Mouse (Mus musculus) cerebellum, adult 9-10 months (tissue): ENCODE measurements at regions not wholly inside any gene's neighbourhood (a gene's known extent, or its start where the extent isn't known, plus 50 kb on each side); places are given as distances from the start of the nearest gene placed in this dataset.

Experiments used
- DNase-seq: peaks from one replicate; pipeline ENCODE4 v3.0.0; 2022

- no peak for DNase-seq
Measured at GRCm38 (mm10) chr9:85136715-85137582, 175.6 kb upstream of the Gm11114 start.

DNA sequence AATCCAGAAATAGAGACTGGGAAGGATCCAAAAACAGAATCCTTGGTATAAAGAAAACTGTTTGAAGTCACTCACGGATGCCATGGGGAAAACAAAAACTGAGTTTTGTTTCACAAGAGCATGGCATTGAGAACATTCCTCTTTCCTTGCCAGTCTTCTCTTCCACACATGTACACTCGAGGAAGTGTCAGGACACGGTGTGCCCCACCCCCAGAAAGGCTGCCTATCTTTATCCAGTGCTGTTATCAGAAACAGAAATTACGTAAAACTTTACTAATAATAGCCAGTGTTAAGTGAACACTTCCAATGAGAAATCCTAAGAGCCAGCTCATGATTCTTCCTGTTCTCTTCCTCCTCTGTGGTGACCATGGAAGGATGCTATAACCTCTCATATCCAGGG, 172.7 kb upstream of the Gm11114 start:
- DNase-seq, result no peak

DNA sequence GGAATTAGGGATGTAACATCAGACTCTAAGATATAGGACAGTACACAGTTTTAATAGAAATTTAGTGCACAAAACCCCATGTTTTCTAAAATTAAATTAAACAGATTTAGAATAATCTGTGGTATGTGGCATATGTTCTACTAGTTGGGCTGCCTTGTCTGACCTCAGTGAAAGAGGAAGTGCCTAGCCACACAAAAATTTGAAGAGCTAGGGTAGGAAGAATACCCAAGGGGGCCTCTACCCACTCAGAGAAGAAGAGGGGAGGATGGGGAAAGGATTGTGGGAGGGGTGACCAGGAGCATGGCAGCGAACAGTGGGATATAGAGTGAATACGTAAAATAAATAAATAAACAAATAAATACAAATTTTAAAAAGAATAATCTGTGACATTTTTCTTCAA, 168.2 kb upstream of the Gm11114 start:
- no peak for DNase-seq

DNA sequence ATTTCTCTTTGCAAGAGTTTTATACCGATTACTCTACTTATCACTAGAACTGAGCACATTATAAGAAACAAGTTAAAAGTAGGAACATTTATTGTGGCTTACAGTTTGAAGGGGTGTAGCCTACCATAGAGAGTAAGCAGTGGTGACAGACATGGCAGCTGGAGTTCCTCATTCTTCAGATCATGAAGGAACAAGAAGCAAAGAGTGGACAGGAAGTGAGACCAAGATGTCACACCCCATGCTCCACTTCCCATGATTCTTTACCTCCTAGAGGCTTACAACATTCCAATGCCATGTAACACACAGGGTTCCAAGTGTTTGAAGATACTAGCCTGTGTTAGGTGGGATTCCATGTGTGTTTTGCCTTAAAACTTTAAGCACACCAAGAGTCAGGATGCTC, 146.9 kb upstream of the Gm11114 start:
- DNase-seq, result no peak

DNA sequence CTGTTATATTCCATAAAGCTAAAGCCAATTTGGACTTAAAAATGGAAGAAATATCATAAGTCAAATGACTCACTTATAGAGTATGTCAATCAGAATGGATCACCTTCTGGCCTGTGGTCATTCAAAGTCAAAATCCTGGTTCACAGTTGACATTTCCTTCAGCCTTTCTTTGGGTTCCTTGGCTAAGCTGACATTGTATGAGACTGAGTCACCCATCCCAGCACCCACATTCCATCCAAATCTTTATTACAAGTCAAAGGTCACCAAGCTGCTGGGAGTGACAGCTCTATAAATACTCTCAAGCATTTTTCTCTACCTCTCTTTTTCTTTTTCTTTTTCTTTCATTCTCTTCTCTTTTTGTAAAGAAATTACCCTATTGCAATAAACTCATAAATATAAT, 145.3 kb upstream of the Gm11114 start:
- no peak for DNase-seq

- no peak for DNase-seq
Measured at GRCm38 (mm10) chr9:85174431-85174830, 138.1 kb upstream of the Gm11114 start.

GRCm38 (mm10) chr9:85201202-85201601, 111.4 kb upstream of the Gm11114 start:
- DNase-seq, result no peak

DNA sequence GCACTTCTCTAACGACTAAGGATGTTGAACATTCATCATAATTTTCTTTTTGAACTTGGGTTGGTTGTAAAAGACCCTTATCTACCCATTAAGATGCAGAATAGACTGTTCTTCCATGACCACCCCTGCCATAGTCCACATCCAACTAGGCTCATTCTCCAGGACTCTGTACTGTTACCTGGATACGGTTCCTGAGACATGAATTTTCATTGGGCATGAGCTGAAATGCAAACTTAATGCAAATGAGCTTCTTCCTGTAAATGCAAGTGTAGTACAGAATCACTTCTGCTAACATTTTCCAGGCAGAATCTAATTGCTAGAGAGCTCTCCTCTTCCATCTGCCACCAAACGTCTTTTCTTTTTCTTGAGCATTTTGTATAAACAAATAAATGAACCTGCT, 87.7 kb upstream of the Gm11114 start:
- DNase-seq, result no peak
